Mouse (Mus musculus) layer of hippocampus, adult 2 months (tissue): Measurements from ENCODE around the gene Angel1. TPM values are rescaled to one million over a fixed set of nuclear protein-coding genes. Genes with fewer than 3 reads are reported as not detected.

Experiments
- DNase-seq, 2 experiments: peaks; one replicate each; pipeline ENCODE4 v3.0.0; 2022; ENCODE audit warnings: low spot score in 2 of 2
- H3K27ac ChIP-seq: fragments of 200-600 bp; 2 replicates; pipeline ENCODE4 v1.8.1; 2022
- H3K4me3 ChIP-seq: fragments of 200-600 bp; 2 replicates; pipeline ENCODE4 v1.8.1; 2022; ENCODE audit warnings: mild to moderate bottlenecking
- CTCF ChIP-seq: fragments of 200-600 bp; conservative IDR thresholded peaks from 2 replicates; pipeline ENCODE4 v1.8.1; 2022; ENCODE audit warnings: antibody characterized with exemption, mild to moderate bottlenecking, moderate library complexity
- long read RNA-seq, 2 experiments: library from polyadenylated mRNA; stranded (forward); transcript quantifications; one replicate each; pipeline ENCODE4 v2.0.0; 2021; ENCODE audit warnings: borderline mapping rate in 2 of 2
- total RNA-seq, 2 experiments: library from RNA; stranded (reverse); gene quantifications; 2 replicates each; pipeline ENCODE4 v1.2.3; 2021

Angel1 gene
- total RNA-seq = 1 to 10 TPM; 5.6 to 5.8 TPM
- long read RNA-seq, experiment 1, transcript Angel1-201 (10 exons, 3,850 nt) = major isoform, 10 of 12 reads
- long read RNA-seq, experiment 1, partial matches to known transcripts = 1 of 12 reads
- long read RNA-seq, experiment 1, other reads (novel, unspliced or antisense) = 1 of 12 reads
- long read RNA-seq, experiment 2, transcript Angel1-201 (10 exons, 3,850 nt) = major isoform, 6 of 8 reads
- long read RNA-seq, experiment 2, partial matches to known transcripts = 0 of 8 reads
- long read RNA-seq, experiment 2, other reads (novel, unspliced or antisense) = 2 of 8 reads

GRCm38 (mm10) chr12:86726120-86726640, at the start of gene Angel1:
Gene Angel1 (minus strand): TSS chr12:86726460.
- Histone ChIP-seq H3K4me3 (peak within 1 kb of the TSS; percentile 85), H3K27ac (peak within 1 kb of the TSS; percentile 58)
- peak; percentile 43 for TF ChIP-seq CTCF
- peak; percentile 95 to 96 for DNase-seq

DNA sequence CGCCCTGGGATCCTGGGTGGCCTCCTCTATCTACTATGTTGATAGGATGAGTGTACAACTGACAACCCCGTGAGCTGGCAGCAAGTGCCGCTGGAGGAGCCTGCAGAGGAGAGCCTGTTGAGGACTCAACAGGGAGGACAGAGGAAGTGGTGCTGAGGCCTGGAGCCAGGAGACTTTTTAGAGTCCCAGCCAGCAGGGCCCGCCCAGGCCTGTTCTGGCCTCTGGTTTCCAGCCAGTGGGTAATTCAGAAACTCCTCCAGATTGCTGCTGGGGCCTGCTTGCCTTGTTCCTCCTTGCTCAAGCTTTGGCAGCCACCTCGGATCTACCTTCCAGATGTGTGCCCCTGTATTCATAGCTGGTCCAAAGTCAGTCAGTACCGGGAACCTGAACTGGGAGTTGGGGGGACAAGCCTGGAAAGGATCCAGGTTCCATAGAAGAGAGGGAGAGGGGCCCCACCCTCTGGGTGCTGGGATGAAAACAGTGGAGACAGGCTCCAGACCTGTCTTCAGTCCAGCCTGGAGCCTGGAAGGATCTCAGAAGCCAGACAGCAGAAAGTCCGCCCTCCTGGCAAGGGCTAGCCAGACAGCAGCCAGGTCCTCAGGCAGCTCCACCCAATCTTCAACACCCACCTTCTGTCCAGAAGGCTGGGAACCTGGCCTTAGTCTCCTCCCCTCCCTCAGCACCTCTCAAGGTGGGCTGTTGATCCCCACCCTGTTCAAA, 49.5 kb upstream of the Angel1 start:
- H3K27ac ChIP-seq = peak overlapping the region; percentile 57; the same call in 1 of the 2 replicates
- H3K4me3 ChIP-seq = no peak overlapping the region
- TF ChIP-seq CTCF = no peak
- no peak for DNase-seq

DNA sequence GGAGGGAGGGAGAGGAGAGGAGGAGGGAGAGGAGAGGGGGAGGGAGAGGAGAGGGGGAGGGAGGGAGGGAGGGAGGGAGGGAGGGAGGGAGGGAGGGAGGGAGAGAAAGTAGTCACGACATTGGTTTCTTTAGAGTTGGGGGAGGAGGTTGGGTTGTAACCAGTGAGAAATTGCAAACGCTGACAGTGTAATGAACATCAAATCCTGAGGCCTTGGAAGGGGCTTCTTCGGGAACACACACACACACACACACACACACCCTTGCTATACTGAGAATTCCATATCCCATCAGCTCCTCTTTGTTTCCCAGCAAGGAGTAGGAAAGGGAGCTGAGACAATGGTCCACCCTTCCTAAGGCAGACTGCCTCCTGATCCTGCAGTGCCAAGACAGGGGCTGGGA, 46.3 kb upstream of the Angel1 start:
- Histone ChIP-seq H3K4me3 (no peak overlapping the region), H3K27ac (no peak overlapping the region)
- DNase-seq = no peak
- no peak for TF ChIP-seq CTCF

GRCm38 (mm10) chr12:86771823-86772427, 45.7 kb upstream of the Angel1 start:
- Histone ChIP-seq H3K27ac (no peak overlapping the region), H3K4me3 (no peak overlapping the region)
- TF ChIP-seq CTCF = peak; percentile 89
- DNase-seq = peak; percentile 91 to 93

DNA sequence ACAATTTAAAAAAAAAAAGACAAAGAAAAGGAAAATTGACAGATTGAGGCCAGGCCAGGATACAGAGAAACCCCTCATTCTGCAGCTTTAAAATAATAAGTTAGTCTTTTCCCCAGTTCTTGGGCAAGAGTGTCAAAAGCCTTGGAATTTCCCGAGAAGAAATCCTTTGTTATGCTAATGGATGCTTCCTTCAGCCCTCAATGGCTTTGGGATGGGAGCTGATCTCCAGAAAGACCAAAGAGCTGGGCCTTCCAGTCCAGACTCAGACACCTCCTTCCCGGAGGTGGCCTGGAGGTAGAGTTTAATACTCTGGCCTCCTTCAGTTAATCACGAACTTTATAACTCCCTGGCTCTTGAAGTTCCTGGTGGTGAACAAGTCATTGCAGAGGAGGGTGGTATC, 44.7 kb upstream of the Angel1 start:
- TF ChIP-seq CTCF = no peak
- H3K27ac ChIP-seq = peak overlapping the region; percentile 58; the same call in 1 of the 2 replicates
- H3K4me3 ChIP-seq = no peak overlapping the region
- no peak for DNase-seq

DNA sequence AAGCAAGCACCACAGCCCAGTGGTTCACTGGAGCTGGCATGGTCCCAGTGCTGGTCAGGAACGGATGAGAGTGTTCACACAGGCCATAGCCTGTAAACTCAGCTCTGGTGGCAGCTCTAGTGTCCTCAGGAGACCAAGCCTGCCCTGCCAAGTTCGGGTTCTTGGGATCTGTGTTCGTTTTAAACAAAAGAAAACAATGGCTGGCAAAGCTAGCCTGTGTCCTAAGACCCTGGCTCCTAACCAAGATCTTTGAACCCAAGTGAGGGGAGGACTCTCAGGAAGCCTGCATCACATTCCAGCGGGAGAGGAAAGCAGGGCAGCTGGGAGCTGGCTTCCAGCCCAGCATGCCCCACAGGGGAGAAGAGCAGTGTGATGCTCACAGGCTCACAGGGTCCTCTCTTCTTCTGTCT, 44.0 kb upstream of the Angel1 start:
- peak overlapping the region; percentile 58 for H3K27ac ChIP-seq
- no peak for TF ChIP-seq CTCF
- DNase-seq = peak in 1 of 2 experiments; percentile 29
- H3K4me3 ChIP-seq = no peak overlapping the region

GRCm38 (mm10) chr12:86769819-86770218, 43.6 kb upstream of the Angel1 start:
- DNase-seq = no peak
- peak overlapping the region; percentile 58 for H3K27ac ChIP-seq
- TF ChIP-seq CTCF = no peak
- no peak overlapping the region for H3K4me3 ChIP-seq

DNA sequence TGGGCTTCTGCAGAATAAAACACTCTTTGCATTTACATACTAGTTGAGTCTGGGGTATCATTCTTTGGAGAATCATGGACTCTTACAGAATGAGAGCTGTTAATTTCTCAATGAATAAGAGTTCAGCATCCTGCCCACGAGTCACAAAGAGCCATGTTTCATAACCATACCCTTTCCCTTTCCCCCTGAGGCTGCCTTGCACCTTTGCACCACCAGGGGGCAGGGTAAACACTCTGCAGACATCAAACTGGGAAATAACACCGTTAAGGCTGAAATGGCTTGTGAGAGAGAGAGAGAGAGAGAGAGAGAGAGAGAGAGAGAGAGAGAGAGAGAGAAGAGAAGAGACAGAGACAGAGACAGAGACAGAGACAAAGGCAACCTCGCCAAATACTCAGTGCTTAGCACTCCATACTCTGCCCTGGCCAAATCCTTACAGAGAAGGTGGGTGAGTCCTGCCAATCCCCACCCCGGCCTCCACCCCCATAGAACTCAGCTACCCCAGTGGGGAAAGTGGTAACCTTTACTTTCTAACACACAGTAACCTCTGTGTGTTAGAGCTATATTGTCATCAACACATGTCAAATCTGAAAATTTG, 42.8 kb upstream of the Angel1 start:
- peak; percentile 86 to 96 for DNase-seq
- H3K4me3 ChIP-seq = no peak overlapping the region
- peak overlapping the region; percentile 58 for H3K27ac ChIP-seq
- TF ChIP-seq CTCF = peak; percentile 86

- no peak overlapping the region for H3K27ac ChIP-seq
- DNase-seq = peak; percentile 57
- H3K4me3 ChIP-seq = no peak overlapping the region
- TF ChIP-seq CTCF = peak; percentile 91
Measured at GRCm38 (mm10) chr12:86767868-86768631, 41.8 kb upstream of the Angel1 start.

DNA sequence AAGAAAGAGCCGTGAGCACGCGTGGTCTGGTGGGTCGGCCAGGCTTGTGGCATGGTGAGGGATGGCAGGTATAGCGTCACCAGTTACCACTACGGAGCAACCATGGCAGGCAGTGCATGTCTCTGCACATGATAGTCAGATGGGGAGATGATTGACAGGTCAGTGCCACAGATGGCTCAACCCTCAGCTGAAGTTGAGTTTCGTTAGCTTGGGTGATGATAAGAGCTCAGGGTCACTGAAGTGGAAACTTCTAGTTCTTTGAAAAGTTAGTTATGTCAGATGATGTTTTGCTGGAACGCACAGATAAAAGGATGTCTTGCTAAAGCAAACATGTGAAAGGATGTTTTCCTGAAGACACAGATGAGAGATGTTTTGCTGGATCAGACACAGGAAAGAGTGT, 40.2 kb upstream of the Angel1 start:
- TF ChIP-seq CTCF = no peak
- H3K4me3 ChIP-seq = no peak overlapping the region
- no peak for DNase-seq

GRCm38 (mm10) chr12:86764060-86764459, 37.8 kb upstream of the Angel1 start:
- Histone ChIP-seq H3K4me3 (no peak overlapping the region), H3K27ac (no peak overlapping the region)
- DNase-seq = no peak
- no peak for TF ChIP-seq CTCF

More for the DNA sequence above, 40.2 kb upstream of the Angel1 start:
- no peak overlapping the region for H3K27ac ChIP-seq

DNA sequence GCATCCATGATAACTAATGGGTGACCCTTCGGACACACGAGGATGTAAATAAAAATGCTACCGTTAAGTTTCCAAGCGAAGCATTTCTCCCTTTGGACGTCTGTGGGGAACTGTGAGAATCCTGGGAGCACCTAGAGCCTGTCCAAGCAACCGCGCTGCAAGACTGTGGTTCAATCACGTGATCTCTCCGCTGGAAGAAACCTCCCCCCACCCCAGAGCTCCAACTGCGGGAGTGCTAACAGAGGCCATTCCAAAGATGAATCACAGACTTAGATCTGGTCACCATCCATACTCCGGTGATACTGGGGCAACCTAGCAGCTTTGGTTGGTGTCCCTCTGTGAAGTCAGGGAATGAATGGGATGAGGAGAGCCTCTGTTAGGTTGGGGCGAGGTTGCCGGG, 34.8 kb upstream of the Angel1 start:
- no peak for TF ChIP-seq CTCF

More for the DNA sequence above, 34.8 kb upstream of the Angel1 start:
- DNase-seq = no peak
- H3K27ac ChIP-seq = no peak overlapping the region
- H3K4me3 ChIP-seq = no peak overlapping the region
